Mouse (Mus musculus) heart, adult 2 months (tissue): ENCODE data around the gene Rin3.

ENCODE experiments used
- EP300 ChIP-seq: fragments of 200-500 bp; IDR thresholded peaks from 2 replicates; pipeline ENCODE4 v1.6.1; 2011; ENCODE audit warnings: low read depth, low read length, control low read depth; ENCODE audit not compliant: insufficient read depth
- POLR2A ChIP-seq: fragments of 200-500 bp; IDR thresholded peaks from 2 replicates; pipeline ENCODE4 v1.6.1; 2011; ENCODE audit warnings: mild to moderate bottlenecking, low read depth, low read length, control low read depth; ENCODE audit not compliant: insufficient read depth

- TF ChIP-seq EP300 (no peak), POLR2A (no peak)
These were observed 147.4 kb downstream of the Rin3 start for GRCm38 (mm10) chr12:102430228-102430627.
